Mouse (Mus musculus) layer of hippocampus, postnatal 14 days (tissue): ENCODE measurements around the gene Pkn3. TPM values are rescaled to one million over a fixed set of nuclear protein-coding genes. Genes with fewer than 3 reads are reported as not detected.
"Not testable (repeated sequence)": the region's sequence is repeated elsewhere in the genome, so short reads cannot be mapped to it uniquely, and the experiment has no call there.

Experiments
- DNase-seq, 2 experiments: peaks; one replicate each; pipeline ENCODE4 v3.0.0; 2021 to 2022; ENCODE audit warnings: low spot score in 2 of 2, mixed read lengths in 1 of 2
- total RNA-seq, 2 experiments: library from RNA; stranded (reverse); gene quantifications; 2 replicates each; pipeline ENCODE4 v1.2.3; 2021

Gene Pkn3
- total RNA-seq, 2 experiments from 2014 or later: 1.2 to 2.3 TPM

DNA sequence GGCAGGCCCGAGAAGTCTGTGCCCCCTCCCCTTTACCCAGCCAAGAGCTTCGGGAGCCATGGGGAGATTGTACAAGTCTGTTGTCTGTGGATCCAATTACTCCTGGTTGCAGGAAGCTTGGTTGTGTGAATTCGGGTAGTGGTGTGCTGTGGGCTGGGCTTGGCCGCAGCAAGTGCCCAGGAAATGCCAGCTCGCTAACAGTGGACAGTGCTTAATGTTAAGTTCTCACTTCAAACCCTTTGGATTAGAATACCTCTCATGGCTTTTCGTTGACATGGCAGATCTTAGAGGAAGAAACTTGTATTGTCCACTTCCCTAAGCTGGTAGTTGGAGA is 56.9 kb downstream of the Pkn3 start:
- DNase-seq: no peak

DNA sequence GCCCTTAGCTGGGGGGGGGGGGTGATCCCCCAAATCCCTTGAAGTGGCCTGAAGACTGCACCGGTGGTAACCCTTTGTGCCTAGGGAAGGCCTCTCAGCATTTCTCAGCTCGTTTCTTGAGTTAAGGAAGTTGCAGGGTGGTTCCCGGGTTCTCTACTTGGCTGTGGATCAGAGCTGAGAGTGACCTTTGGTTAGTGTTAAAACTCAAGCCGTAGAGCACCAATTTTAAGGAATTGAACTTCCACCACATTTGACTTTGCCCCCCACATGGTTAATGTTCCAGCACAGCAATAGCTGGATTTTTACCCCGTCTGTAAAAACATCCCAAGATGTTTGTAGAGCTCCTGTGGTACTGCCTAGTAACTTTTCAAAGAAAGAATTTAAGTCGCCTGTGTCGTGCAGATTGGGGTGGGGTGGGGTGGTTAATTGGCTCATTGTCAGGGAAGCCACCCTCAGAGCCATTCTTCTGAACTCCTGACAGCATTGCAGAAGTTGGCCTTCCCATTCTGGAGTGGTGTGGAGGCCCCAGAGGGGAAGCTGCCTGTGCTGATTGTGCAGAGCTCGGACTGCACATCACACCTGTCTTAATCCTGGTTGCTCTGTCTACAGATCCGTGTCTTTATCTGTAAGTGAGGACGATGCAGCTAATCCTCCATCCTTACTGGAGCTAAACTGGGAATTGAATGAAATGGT is 57.6 kb downstream of the Pkn3 start:
- no peak for DNase-seq

DNA sequence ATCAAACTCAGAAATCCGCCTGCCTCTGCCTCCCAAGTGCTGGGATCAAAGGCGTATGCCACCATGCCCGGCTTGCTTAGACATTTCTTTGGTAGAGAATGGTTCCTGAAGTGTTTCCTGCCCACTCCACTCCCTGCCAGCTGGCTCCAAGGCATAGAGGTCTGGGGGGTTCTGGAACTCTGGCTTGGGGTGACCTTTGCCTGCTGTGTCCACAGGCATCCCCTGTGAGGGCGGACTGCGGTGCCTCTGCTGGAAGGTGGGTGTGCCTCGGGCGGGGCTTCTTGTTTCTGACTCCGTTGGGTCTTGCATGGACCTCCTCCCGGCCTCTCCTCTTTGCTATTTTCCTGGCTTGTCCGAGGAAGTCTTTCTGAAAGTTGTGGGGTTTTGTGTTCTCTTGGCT is 59.0 kb downstream of the Pkn3 start:
- DNase-seq: no peak

DNA sequence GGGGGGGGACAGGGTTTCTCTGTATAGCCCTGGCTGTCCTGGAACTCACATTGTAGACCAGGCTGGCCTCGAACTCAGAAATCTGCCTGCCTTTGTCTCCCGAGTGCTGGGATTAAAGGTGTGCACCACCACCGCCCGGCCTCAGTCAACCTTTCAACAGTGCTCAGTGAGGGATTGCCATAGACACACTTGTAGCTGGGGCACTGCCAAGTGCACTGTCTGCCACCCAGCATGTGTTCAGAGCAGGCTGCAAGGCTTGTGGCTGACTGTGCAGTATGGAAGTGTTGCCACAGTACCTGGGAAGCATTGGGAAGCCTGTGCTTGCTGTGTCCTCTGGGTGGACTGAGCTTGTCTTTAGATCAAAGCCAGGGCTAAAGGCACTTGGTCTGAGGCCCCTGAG is 62.5 kb downstream of the Pkn3 start:
- DNase-seq: not testable (repeated sequence)

Other genes with a start within 250 kb of the Pkn3 start
- gene Cercam, start 208.5 kb upstream of the Pkn3 start, total RNA-seq: 10 to 100 TPM in 1 of 2 experiments, 1 to 10 TPM in 1; 8.0 to 12.2 TPM
- gene Odf2, start 188.5 kb upstream of the Pkn3 start, total RNA-seq: 100 to 1,000 TPM in 1 of 2 experiments, 10 to 100 TPM in 1; 91.4 to 107 TPM
- 10 to 100 TPM; 44.8 to 47.3 TPM for gene Gle1, start 142.3 kb upstream of the Pkn3 start, total RNA-seq
- 1,000 to 10,000 TPM in 1 of 2 experiments, 100 to 1,000 TPM in 1; 959 to 1,004 TPM for gene Sptan1, start 112.1 kb upstream of the Pkn3 start, total RNA-seq
- gene Wdr34, start 28.8 kb upstream of the Pkn3 start, total RNA-seq: 10 to 100 TPM; 38.0 to 38.3 TPM
- 100 to 1,000 TPM; 185 to 190 TPM for gene Set, start 20.3 kb upstream of the Pkn3 start, total RNA-seq
- gene Zdhhc12, start 16.0 kb downstream of the Pkn3 start, total RNA-seq: 10 to 100 TPM; 14.7 TPM
- 100 to 1,000 TPM; 160 to 173 TPM for gene Zer1, start 46.9 kb downstream of the Pkn3 start, total RNA-seq
- gene Tbc1d13, start 56.1 kb downstream of the Pkn3 start, total RNA-seq: 10 to 100 TPM; 71.7 to 74.4 TPM
- 10 to 100 TPM; 21.7 to 24.4 TPM for gene Endog, start 93.8 kb downstream of the Pkn3 start, total RNA-seq
- gene Spout1, start 100.8 kb downstream of the Pkn3 start, total RNA-seq: 10 to 100 TPM; 30.8 to 34.4 TPM
- 10 to 100 TPM; 19.7 to 22.4 TPM for gene Kyat1, start 128.2 kb downstream of the Pkn3 start, total RNA-seq
- 10 to 100 TPM; 66.5 to 72.5 TPM for gene Lrrc8a, start 160.0 kb downstream of the Pkn3 start, total RNA-seq
- gene Gm28035, start 162.9 kb downstream of the Pkn3 start, total RNA-seq: 1 to 10 TPM; 6.7 to 7.3 TPM
- gene Phyhd1, start 188.5 kb downstream of the Pkn3 start, total RNA-seq: 10 to 100 TPM; 23.1 to 24.0 TPM
- gene Gm28038, start 203.4 kb downstream of the Pkn3 start, total RNA-seq: not detected
- 10 to 100 TPM; 24.4 TPM for gene Dolk, start 208.7 kb downstream of the Pkn3 start, total RNA-seq
- gene Nup188, start 208.7 kb downstream of the Pkn3 start, total RNA-seq: 10 to 100 TPM; 19.4 to 20.5 TPM